Mouse (Mus musculus): Measurements from ENCODE around the gene Psmg4.

DNA sequence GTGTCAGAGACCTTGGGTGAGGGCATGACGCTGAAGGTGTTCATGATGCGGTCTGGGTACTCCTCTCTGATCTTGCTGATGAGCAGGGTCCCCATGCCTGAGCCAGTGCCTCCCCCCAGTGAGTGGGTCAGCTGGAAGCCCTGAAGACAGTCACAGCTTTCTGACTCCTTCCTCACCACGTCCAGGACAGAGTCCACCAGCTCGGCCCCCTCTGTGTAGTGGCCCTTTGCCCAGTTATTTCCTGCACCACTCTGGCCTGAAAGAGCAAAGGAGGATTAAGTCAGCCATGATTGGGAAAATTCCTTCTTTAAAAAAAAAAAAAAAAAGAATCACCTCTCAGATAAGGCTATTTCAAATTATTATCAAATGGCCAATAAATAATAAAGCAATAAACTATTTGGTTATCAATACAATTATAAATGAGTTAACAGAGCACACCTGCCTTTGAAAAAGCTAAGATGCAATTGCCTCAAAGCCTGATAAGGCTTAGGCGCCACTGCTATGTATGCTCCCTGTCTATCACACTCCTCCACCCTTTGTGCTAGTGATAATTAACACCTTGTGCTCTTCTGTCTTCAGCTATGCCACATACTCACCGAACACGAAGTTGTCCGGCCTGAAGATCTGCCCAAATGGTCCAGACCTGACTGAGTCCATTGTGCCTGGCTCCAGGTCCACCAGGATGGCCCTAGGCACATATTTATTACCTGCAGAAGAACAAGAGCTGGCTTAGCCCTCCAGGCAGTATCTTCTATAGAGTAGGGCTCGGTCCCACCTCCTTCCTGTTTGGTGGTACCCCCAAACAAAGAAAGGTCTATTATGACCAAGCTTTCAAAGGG is 34.3 kb upstream of the Psmg4 start:
- TF ChIP-seq MAX (IDR thresholded peaks at IDR 0.05; ENCODE audit: low read depth), result no peak
- no peak for TF ChIP-seq POLR2AphosphoS2 (IDR thresholded peaks at IDR 0.05; ENCODE audit: insufficient read length, low read depth)
- no peak for TF ChIP-seq POLR2A (IDR thresholded peaks at IDR 0.05; ENCODE audit: insufficient read length, low read depth)

Measured in myocyte (in vitro differentiated cells).